Mouse (Mus musculus) embryo, embryonic 9.5 days (tissue): ENCODE results near the gene Gm10717.
"Not testable (repeated sequence)": the region's sequence is repeated elsewhere in the genome, so short reads cannot be mapped to it uniquely, and the experiment has no call there.

Source experiments
- DNase-seq: peaks from one replicate; pipeline ENCODE4 v3.0.0-alpha.2; 2017; ENCODE audit errors: extremely low spot score

Gm10717 gene

DNA sequence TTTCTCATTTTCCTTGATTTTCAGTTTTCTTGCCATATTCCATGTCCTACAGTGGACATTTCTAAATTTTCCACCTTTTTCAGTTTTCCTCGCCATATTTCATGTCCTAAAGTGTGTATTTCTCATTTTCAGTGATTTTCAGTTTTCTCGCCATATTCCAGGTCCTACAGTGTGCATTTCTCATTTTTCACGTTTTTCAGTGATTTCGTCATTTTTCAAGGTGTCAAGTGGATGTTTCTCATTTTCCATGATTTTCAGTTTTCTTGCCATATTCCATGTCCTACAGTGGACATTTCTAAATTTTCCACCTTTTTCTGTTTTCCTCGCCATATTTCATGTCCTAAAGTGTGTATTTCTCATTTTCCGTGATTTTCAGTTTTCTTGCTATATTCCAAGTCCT lies 436 bp downstream of the Gm10717 start:
- DNase-seq: not testable (repeated sequence)

DNA sequence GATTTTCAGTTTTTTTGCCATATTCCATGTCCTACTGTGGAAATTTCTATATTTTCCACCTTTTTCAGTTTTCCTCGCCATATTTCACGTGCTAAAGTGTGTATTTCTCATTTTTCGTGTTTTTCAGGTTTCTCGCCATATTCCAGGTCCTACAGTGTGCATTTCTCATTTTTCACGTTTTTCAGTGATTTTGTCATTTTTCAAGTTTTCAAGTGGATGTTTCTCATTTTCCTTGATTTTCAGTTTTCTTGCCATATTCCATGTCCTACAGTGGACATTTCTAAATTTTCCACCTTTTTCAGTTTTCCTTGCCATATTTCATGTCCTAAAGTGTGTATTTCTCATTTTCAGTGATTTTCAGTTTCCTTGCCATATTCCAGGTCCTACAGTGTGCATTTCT lies 919 bp downstream of the Gm10717 start:
- not testable (repeated sequence) for DNase-seq

DNA sequence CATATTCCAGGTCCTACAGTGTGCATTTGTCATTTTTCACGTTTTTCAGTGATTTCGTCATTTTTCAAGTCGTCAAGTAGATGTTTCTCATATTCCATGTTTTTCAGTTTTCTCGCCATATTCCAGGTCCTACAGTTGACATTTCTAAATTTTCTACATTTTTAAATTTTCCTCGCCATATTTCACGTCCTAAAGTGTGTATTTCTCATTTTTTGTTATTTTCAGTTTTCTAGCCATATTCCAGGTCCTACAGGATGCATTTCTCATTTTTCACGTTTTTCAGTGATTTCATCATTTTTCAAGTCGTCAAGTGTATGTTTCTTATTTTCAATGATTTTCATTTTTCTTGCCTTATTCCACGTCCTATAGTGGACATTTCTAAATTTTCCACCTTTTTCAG lies 1.5 kb downstream of the Gm10717 start:
- not testable (repeated sequence) for DNase-seq

DNA sequence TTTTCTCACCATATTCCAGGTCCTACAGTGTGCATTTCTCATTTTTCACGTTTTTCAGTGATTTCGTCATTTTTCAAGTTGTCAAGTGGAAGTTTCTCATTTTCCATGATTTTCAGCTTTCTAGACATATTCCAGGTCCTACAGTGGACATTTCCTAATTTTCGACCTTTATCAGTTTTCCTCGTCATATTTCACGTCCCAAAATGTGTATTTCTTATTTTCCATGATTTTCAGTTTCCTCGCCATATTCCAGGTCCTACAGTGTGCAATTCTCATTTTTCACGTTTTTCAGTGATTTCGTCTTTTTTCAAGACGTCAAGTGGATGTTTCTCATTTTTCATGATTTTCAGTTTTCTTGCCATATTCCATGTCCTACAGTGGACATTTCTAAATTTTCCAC lies 2.0 kb downstream of the Gm10717 start:
- peak; percentile 67 for DNase-seq

DNA sequence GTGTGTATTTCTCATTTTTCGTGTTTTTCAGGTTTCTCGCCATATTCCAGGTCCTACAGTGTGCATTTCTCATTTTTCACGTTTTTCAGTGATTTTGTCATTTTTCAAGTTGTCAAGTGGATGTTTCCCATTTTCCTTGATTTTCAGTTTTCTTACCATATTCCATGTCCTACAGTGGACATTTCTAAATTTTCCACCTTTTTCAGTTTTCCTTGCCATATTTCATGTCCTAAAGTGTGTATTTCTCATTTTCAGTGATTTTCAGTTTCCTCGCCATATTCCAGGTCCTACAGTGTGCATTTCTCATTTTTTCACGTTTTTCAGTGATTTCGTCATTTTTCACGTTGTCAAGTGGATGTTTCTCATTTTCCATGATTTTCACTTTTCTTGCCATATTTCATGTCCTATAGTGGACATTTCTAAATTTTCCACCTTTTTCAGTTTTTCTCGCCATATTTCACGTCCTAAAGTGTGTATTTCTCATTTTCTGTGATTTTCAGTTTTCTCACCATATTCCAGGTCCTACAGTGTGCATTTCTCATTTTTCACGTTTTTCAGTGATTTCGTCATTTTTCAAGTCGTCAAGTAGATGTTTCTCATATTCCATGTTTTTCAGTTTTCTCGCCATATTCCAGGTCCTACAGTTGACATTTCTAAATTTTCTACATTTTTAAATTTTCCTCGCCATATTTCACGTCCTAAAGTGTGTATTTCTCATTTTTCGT lies 4.2 kb downstream of the Gm10717 start:
- DNase-seq: not testable (repeated sequence)

DNA sequence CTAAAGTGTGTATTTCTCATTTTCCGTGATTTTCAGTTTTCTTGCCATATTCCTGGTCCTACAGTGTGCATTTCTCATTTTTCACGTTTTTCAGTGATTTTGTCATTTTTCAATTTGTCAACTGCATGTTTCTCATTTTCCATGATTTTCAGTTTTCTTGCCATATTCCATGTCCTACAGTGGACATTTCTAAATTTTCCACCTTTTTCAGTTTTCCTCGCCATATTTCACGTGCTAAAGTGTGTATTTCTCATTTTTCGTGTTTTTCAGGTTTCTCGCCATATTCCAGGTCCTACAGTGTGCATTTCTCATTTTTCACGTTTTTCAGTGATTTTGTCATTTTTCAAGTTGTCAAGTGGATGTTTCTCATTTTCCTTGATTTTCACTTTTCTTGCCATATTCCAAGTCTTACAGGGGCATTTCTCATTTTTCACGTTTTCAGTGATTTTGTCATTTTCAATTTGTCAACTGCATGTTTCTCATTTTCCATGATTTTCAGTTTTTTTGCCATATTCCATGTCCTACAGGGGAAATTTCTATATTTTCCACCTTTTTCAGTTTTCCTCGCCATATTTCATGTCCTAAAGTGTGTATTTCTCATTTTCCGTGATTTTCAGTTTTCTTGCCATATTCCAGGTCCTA lies 5.6 kb downstream of the Gm10717 start:
- DNase-seq: peak; percentile 98

DNA sequence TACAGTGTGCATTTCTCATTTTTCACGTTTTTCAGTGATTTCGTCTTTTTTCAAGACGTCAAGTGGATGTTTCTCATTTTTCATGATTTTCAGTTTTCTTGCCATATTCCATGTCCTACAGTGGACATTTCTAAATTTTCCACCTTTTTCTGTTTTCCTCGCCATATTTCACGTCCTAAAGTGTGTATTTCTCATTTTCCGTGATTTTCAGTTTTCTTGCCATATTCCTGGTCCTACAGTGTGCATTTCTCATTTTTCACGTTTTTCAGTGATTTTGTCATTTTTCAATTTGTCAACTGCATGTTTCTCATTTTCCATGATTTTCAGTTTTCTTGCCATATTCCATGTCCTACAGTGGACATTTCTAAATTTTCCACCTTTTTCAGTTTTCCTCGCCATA lies 9.1 kb downstream of the Gm10717 start, which contains the start of gene Gm17535:
TSS of gene Gm17535 (plus strand) at position 301 of the 400 bp plus-strand sequence.
- not testable (repeated sequence) for DNase-seq

DNA sequence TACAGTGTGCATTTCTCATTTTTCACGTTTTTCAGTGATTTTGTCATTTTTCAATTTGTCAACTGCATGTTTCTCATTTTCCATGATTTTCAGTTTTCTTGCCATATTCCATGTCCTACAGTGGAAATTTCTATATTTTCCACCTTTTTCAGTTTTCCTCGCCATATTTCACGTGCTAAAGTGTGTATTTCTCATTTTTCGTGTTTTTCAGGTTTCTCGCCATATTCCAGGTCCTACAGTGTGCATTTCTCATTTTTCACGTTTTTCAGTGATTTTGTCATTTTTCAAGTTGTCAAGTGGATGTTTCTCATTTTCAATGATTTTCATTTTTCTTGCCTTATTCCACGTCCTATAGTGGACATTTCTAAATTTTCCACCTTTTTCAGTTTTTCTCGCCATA lies 11.4 kb downstream of the Gm10717 start, which contains the start of gene Gm10715:
TSS of gene Gm10715 (plus strand) at position 301 of the 400 bp plus-strand sequence.
- not testable (repeated sequence) for DNase-seq

DNA sequence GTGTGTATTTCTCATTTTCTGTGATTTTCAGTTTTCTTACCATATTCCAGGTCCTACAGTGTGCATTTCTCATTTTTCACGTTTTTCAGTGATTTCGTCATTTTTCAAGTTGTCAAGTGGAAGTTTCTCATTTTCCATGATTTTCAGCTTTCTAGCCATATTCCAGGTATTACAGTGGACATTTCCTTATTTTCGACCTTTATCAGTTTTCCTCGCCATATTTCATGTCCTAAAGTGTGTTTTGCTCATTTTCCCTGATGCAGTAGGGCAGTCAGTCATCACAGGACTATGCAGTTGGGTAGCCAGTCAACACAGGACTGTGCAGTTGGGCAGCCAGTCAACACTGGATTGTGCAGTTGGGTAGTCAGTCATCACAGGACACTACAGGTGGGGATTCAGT lies 12.9 kb downstream of the Gm10717 start:
- peak; percentile 8 for DNase-seq
